Mouse (Mus musculus): Measurements from ENCODE around the gene Atp6ap1l.

DNA sequence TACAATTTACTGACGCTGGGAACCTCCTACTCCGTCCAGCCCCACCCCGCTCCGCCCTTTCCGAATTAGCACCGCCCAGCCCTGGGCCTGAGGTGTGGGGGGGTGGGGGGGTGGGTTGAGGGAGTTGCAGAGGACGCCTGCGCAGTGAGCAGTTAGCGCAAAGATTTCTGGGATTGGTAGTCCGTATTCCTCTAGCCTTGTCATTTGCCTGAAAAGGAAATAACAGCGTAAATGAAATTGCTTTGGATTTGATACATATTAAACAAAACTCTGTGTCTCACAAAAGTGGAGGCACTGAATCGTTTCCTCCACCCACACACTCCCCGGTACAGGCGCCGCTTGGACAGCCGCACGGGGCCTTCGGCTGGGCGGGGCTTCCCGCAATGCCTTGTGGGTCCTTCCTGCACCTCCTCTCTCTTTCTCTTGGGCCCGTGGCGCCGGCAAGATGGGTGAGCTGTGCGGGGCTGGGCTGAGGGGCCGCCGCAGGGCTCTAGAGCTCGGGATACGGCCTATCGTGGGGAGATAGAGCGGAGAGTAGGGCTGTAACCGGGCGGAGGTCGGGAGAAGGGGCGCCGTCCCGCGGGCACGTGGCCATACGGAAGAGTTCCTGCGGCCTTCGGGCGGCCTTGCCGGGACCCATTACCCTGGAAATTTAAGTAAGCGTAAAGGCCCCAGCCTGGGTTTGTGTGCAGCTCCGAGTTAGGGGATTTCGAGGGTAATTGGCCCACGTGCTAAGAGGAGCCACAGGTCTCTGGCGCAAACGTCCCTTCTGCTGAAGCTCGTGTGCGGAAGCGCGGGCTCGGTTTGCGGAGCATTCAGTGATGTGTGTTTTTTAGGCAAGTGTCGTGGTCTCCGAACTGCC lies 17.8 kb upstream of the Atp6ap1l start, which contains the start of gene Rps23:
- TF ChIP-seq CTCF (IDR thresholded peaks at IDR 0.05; ENCODE audit: low read depth, low read length) (no peak), GATA1 (IDR thresholded peaks at IDR 0.05; ENCODE audit: borderline replicate concordance, low read length) (no peak), TAL1 (conservative IDR thresholded peaks at IDR 0.05; ENCODE audit: low read depth, low read length) (no peak)
